Mouse (Mus musculus) intestine, embryonic 14.5 days (tissue): ENCODE data around the gene Leng9. TPM values are rescaled to one million over a fixed set of nuclear protein-coding genes. Genes with fewer than 3 reads are reported as not detected.
"Not testable (repeated sequence)": the region's sequence is repeated elsewhere in the genome, so short reads cannot be mapped to it uniquely, and the experiment has no call there.

Experiments used
- ATAC-seq: fragments of 200-750 bp; cut with Nextera tagmentation; replicated peaks from 2 replicates; pipeline ENCODE4 v1.8.0; 2017; ENCODE audit warnings: low read depth, moderate number of reproducible peaks, moderate TSS enrichment, moderate library complexity; ENCODE audit not compliant: low FRiP score, low TSS enrichment
- DNase-seq: peaks from one replicate; pipeline ENCODE4 v3.0.0-alpha.2; 2018; ENCODE audit warnings: low spot score
- H3K27ac ChIP-seq: fragments of 300-500 bp; sonication (generic); 2 replicates; pipeline ENCODE4 v1.5.1; 2014; ENCODE audit warnings: low read depth, mild to moderate bottlenecking, control low read depth
- H3K27me3 ChIP-seq: fragments of 300-500 bp; sonication (generic); replicated peaks from 2 replicates; pipeline ENCODE4 v1.6.1; 2014; ENCODE audit warnings: low read length, control low read depth; ENCODE audit not compliant: control insufficient read depth, insufficient read depth
- H3K36me3 ChIP-seq: fragments of 300-500 bp; sonication (generic); 2 replicates; pipeline ENCODE4 v1.6.1; 2014; ENCODE audit warnings: low read length, control low read depth; ENCODE audit not compliant: control insufficient read depth, insufficient read depth
- H3K4me1 ChIP-seq: fragments of 300-500 bp; sonication (generic); replicated peaks from 2 replicates; pipeline ENCODE4 v1.6.1; 2014; ENCODE audit warnings: low read length, control low read depth, mixed read lengths; ENCODE audit not compliant: control insufficient read depth, insufficient read depth
- H3K4me2 ChIP-seq: fragments of 300-500 bp; sonication (generic); 2 replicates; pipeline ENCODE4 v1.6.1; 2014; ENCODE audit warnings: low read length
- H3K4me3 ChIP-seq: fragments of 300-500 bp; sonication (generic); 2 replicates; pipeline ENCODE4 v1.5.1; 2014; ENCODE audit warnings: low read depth, low read length, control low read depth, mixed read lengths
- H3K9ac ChIP-seq: fragments of 300-500 bp; sonication (generic); 2 replicates; pipeline ENCODE4 v1.6.1; 2014; ENCODE audit warnings: mild to moderate bottlenecking, low read length
- H3K9me3 ChIP-seq: fragments of 300-500 bp; sonication (generic); 2 replicates; pipeline ENCODE4 v1.6.1; 2016; ENCODE audit warnings: low read length, control low read depth; ENCODE audit not compliant: control insufficient read depth
- WGBS: fragments of 180-500 bp; shearing (Covaris S2); extraction: QIAGEN DNeasy Blood & Tissue Kit; methylation state at CpG from one replicate; pipeline ENCODE4 v1.1.7; 2014; 5-methylcytosine and 5-hydroxymethylcytosine counted together
- polyA plus RNA-seq: library from polyadenylated mRNA; unstranded; fragments of >200 nt; fragmentation: Nextera tagmentation; extraction: Ambion mirVana; gene quantifications from 2 replicates; pipeline ENCODE4 v1.2.1, GENCODE M21; 2014

Gene Leng9
- 2.4 and 2.7 TPM in 2 replicates for polyA plus RNA-seq

- H3K4me3 ChIP-seq: peak within 1 kb of the TSS; percentile 74
- H3K27ac ChIP-seq: peak within 1 kb of the TSS; percentile 94
- H3K9me3 ChIP-seq: no peaks in the 10 kb centered on the region
- H3K9ac ChIP-seq: peak within 1 kb of the TSS; percentile 74
- ATAC-seq (peak; percentile 29), DNase-seq (peak; percentile 84)
- peaks cover 8% of the 10 kb centered on the region; the same call in 1 of the 2 replicates for H3K27me3 ChIP-seq
- H3K36me3 ChIP-seq: peaks cover 28% of the 10 kb centered on the region
- peaks cover 19% of the 10 kb centered on the region for H3K4me1 ChIP-seq
- peak within 1 kb of the TSS; percentile 86 for H3K4me2 ChIP-seq
- WGBS: 3% methylated on average over 14 of the region's 14 CpGs
Measured at GRCm38 (mm10) chr7:4150059-4150541, at the start of gene Leng9. TSS of gene Leng9 (minus strand) at chr7:4150374.

DNA sequence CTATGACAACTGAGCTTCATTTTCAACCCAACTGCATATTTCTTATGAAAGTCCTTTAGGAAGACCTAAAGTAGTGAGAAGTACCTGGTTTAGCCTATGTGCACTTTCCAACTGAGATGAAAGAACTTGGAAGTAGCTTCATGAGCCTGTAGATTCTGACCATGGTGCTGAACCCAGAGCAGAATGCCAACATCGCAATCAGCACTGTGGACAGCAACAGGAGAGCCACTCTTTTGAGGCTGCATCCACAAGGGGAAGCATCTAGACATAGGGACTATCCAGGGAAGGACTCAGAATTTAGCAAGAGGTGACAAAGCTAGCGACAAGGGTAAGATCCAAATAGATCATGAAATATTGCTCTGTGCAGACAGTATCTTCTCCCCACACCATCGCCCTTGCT lies 28.3 kb upstream of the Leng9 start:
- H3K36me3 ChIP-seq: no peaks in the 10 kb centered on the region
- ATAC-seq (no peak), DNase-seq (peak; percentile 83)
- H3K4me2 ChIP-seq: no peak overlapping the region
- H3K9me3 ChIP-seq: no peaks in the 10 kb centered on the region
- H3K9ac ChIP-seq: no peak overlapping the region
- H3K27me3 ChIP-seq: no peaks in the 10 kb centered on the region
- WGBS: 44% methylated on average over 3 of the region's 3 CpGs
- H3K4me3 ChIP-seq: no peak overlapping the region
- no peaks in the 10 kb centered on the region for H3K4me1 ChIP-seq
- H3K27ac ChIP-seq: no peak overlapping the region

- H3K27ac ChIP-seq: no peak overlapping the region
- no peaks in the 10 kb centered on the region for H3K9me3 ChIP-seq
- no peaks in the 10 kb centered on the region for H3K27me3 ChIP-seq
- peaks cover 1% of the 10 kb centered on the region for H3K4me1 ChIP-seq
- no peak overlapping the region for H3K4me3 ChIP-seq
- WGBS: 68% methylated on average over 6 of the region's 6 CpGs
- DNase-seq (no peak), ATAC-seq (peak; percentile 74)
- no peaks in the 10 kb centered on the region for H3K36me3 ChIP-seq
- no peak overlapping the region for H3K4me2 ChIP-seq
- H3K9ac ChIP-seq: no peak overlapping the region
Measured at GRCm38 (mm10) chr7:4170193-4170938, 20.2 kb upstream of the Leng9 start.

DNA sequence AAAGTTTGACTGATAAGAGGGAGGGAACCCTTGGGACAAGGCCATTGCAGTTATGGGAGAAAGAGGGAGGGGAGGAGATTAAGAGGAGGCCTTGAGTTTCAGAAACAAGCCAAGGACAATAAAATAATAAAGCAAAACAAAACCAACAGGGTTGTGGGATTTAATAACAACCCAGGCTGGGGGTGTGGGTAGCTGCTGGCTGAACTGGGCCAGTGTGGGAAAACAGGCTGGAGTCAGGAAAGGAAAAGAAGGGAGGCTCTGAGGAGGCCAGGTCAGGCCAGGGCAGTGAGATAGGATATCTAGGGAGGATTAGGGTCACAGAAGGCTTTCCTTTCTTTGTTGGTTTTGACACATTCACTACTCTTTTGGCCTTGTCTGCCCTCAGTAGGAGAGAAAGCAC lies 16.9 kb upstream of the Leng9 start:
- Histone ChIP-seq H3K4me1 (peaks cover 13% of the 10 kb centered on the region), H3K36me3 (no peaks in the 10 kb centered on the region), H3K4me3 (no peak overlapping the region), H3K27me3 (no peaks in the 10 kb centered on the region), H3K4me2 (no peak overlapping the region), H3K9me3 (no peaks in the 10 kb centered on the region), H3K27ac (no peak overlapping the region), H3K9ac (no peak overlapping the region)
- ATAC-seq (0 out of 2 replicates have a peak, but pooled peaks have one; percentile 12), DNase-seq (no peak)

DNA sequence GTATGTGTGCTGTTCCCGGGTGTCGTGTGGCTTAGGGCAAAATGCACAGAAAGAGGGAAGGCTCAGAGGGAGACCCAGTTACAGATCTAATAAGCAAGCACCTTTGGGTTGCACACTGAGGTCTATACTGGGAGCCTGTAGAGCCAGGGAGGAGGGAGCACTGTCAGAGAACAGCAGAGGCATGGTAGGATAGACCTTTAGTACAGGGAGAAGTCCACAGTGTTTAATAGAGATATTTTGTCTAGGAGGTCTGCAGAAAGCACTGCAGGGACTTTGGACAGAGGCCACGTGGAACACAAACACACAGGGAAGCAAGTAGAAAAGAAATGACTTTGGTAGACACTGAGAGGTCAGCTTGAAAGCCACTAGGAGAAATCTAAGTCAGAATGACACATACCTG lies 15.1 kb upstream of the Leng9 start:
- 8% methylated on average over 3 of the region's 3 CpGs for WGBS
- Histone ChIP-seq H3K4me2 (peak overlapping the region; percentile 75), H3K4me3 (peak overlapping the region; percentile 59), H3K9ac (no peak overlapping the region; the same call in 1 of the 2 replicates), H3K27ac (peak overlapping the region; percentile 73), H3K36me3 (no peaks in the 10 kb centered on the region), H3K9me3 (no peaks in the 10 kb centered on the region), H3K27me3 (no peaks in the 10 kb centered on the region), H3K4me1 (peaks cover 13% of the 10 kb centered on the region)
- ATAC-seq (no peak), DNase-seq (no peak)

DNA sequence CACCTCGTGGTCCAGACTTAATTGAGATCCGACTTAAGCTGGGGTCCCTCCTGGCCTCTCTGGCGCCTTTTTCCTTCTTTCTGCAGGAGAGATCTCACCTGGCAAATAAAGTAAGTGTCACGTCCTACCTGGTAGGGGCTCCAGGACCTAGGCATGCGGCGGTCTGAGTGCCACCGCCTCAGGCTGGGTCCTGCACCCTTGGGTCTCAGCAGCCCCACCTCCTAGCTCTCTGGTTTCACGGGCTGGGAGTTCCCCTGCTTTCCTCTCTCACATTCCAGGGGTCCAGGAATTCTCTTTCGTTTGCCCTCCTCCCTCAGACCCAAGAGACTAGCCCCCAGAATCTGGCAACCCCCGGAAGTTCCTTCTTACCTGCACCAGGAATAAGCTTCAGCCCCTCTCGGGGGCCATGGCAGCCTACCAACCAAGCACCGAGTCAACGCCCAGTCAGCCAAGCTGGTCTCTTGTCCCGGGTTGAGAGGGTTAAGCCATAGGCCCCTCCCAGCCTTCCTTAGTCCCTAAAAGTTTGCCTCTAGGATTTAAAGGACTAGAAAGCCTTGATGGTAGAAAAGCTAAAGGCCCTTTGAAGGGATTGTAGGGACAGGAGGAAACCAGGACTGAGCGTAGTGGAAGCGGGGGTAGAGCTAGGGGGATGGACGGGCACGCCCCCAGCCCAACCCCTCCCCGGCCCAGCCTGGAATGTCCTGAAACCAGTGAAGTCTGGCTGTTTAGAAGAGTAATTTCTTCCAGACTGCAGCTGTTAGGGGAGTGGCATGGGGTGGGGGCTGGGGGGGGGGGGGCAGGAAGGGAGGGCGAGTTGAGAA lies 14.1 kb upstream of the Leng9 start, which contains the start of gene Cdc42ep5:
Gene Cdc42ep5, minus strand, starts transcription at position 771 of the 821 bp plus-strand sequence.
- under 1% methylated on average over 19 of the region's 20 CpGs for WGBS
- ATAC-seq: peak; percentile 89

GRCm38 (mm10) chr7:4163571-4164072 lies 13.4 kb upstream of the Leng9 start:
- under 1% methylated on average over 11 of the region's 11 CpGs for WGBS
- Histone ChIP-seq H3K9me3 (no peaks in the 10 kb centered on the region), H3K4me2 (peak overlapping the region; percentile 75), H3K4me1 (peaks cover 13% of the 10 kb centered on the region), H3K27me3 (no peaks in the 10 kb centered on the region), H3K36me3 (no peaks in the 10 kb centered on the region), H3K9ac (peak overlapping the region; percentile 51), H3K27ac (peak overlapping the region; percentile 73), H3K4me3 (peak overlapping the region; percentile 59)
- DNase-seq (peak; percentile 71), ATAC-seq (peak; percentile 67)

More for the DNA sequence above, 14.1 kb upstream of the Leng9 start, which contains the start of gene Cdc42ep5:
- H3K4me3 ChIP-seq: peak within 1 kb of the TSS; percentile 59
- no peaks in the 10 kb centered on the region for H3K9me3 ChIP-seq
- peak; percentile 80 for DNase-seq
- peak within 1 kb of the TSS; percentile 75 for H3K4me2 ChIP-seq
- peak within 1 kb of the TSS; percentile 73 for H3K27ac ChIP-seq
- H3K36me3 ChIP-seq: no peaks in the 10 kb centered on the region
- peak within 1 kb of the TSS; percentile 51 for H3K9ac ChIP-seq
- peaks cover 13% of the 10 kb centered on the region for H3K4me1 ChIP-seq
- H3K27me3 ChIP-seq: no peaks in the 10 kb centered on the region

DNA sequence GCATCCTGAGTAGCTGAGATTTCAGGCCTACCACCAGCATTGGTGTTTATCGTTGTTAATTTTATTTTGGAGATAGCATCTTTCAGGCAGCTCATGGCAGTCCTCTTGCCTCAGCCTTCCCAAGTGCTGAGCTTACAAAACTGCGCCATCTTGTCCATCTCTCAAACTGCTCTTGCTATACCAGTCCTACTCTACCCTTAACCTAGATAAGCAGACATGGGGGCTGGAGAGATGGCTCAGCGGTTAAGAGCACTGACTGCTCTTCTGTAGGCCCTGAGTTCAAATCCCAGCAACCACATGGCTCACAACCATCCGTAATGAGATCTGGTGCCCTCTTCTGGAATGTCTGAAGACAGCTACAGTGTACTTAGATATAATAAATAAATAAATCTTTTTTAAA lies 11.4 kb upstream of the Leng9 start:
- not testable (repeated sequence) for H3K4me3 ChIP-seq, H3K4me2 ChIP-seq, H3K9ac ChIP-seq, DNase-seq, H3K36me3 ChIP-seq, H3K27me3 ChIP-seq, H3K9me3 ChIP-seq, H3K27ac ChIP-seq, ATAC-seq
- peaks cover 13% of the 10 kb centered on the region for H3K4me1 ChIP-seq
- WGBS: 95% methylated on average over 4 of the region's 4 CpGs
